Mouse (Mus musculus): ENCODE measurements at regions not wholly inside any gene's neighbourhood (a gene's known extent, or its start where the extent isn't known, plus 50 kb on each side); places are given as distances from the start of the nearest gene placed in this dataset.

- TF ChIP-seq CTCF (IDR thresholded peaks at IDR 0.05; ENCODE audit: borderline replicate concordance, insufficient read depth, low read depth, low read length) (no peak), POLR2A (IDR thresholded peaks at IDR 0.05; ENCODE audit: borderline replicate concordance, insufficient read depth, low read length) (no peak)
Measured at GRCm38 (mm10) chr16:29858645-29859044, 205.5 kb upstream of the Hes1 start.

Data from cerebellum, adult 2 months (tissue).